Mouse (Mus musculus): ENCODE measurements at regions not wholly inside any gene's neighbourhood (a gene's known extent, or its start where the extent isn't known, plus 50 kb on each side); places are given as distances from the start of the nearest gene placed in this dataset.

GRCm38 (mm10) chr16:70239432-70239941, 74.3 kb upstream of the Gbe1 start:
- H3K4me1 ChIP-seq, result 0 out of 2 replicates have a peak, but pooled peaks cover 6% of the 10 kb centered on the region
- no peaks in the 10 kb centered on the region for H3K9me3 ChIP-seq
- H3K27ac ChIP-seq, result no peak overlapping the region
- WGBS, result 17% methylated on average over 7 of the region's 7 CpGs
- H3K4me3 ChIP-seq, result no peak overlapping the region
- ATAC-seq (ENCODE audit: insufficient number of reproducible peaks, low FRiP score, low TSS enrichment, low read depth), result no peak
- H3K9ac ChIP-seq, result no peak overlapping the region
- no peaks in the 10 kb centered on the region for H3K36me3 ChIP-seq
- no peaks in the 10 kb centered on the region for H3K27me3 ChIP-seq
- no peak overlapping the region for H3K4me2 ChIP-seq

DNA sequence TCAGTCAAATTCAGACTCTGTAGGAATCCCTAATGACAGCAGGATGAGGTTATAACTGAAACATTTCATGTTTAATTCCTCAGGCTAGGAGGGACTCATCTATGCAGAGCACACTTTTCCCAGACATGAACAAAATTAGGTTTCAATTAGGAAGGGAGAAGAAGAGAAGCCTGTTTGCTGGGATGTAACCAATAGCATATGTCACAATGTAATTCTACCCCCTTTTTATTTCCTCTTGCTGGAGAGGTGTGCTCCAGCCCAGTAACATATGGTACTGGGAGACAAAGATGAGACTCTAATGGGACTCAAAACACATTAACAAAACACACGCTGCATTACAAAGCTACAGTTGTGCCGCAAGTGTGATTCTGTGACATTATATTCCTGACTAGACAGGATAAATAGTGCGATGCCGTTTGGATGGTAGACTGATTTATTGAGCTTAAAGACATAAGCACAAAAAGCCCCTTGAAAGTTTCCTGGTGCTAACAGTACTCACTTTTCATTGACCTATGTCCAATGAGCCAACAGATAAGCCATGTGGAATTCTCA, 69.5 kb upstream of the Gbe1 start:
- Histone ChIP-seq H3K27ac (no peak overlapping the region), H3K4me3 (no peak overlapping the region), H3K9me3 (no peaks in the 10 kb centered on the region), H3K9ac (no peak overlapping the region), H3K36me3 (no peaks in the 10 kb centered on the region), H3K4me2 (no peak overlapping the region), H3K4me1 (0 out of 2 replicates have a peak, but pooled peaks cover 4% of the 10 kb centered on the region), H3K27me3 (no peaks in the 10 kb centered on the region)
- ATAC-seq (ENCODE audit: insufficient number of reproducible peaks, low FRiP score, low TSS enrichment, low read depth), result no peak
- WGBS, result 27% methylated on average over 4 of the region's 4 CpGs

DNA sequence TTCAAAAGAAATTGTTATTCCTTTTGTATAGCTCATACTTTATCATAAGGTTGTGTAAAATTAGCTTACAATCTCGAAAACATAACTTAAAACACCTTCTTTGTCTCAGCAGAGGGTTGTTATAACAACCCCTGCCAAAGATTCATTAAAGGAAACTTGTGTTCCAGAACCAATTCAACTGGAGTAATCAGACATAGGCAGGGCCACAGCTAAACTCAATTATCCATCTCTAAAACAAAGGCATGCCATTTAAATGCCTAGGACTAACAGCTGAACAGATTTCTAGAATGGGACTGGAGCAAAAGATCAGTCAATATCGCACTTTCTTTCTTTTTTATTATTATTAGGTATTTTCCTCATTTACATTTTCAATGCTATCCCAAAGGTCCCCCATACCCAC, 68.8 kb upstream of the Gbe1 start:
- Histone ChIP-seq H3K9me3 (no peaks in the 10 kb centered on the region), H3K36me3 (no peaks in the 10 kb centered on the region), H3K27me3 (no peaks in the 10 kb centered on the region), H3K4me2 (no peak overlapping the region), H3K9ac (no peak overlapping the region), H3K4me3 (no peak overlapping the region), H3K27ac (no peak overlapping the region), H3K4me1 (no peaks in the 10 kb centered on the region)
- 71% methylated on average over 2 of the region's 2 CpGs for WGBS
- ATAC-seq (ENCODE audit: insufficient number of reproducible peaks, low FRiP score, low TSS enrichment, low read depth), result no peak

DNA sequence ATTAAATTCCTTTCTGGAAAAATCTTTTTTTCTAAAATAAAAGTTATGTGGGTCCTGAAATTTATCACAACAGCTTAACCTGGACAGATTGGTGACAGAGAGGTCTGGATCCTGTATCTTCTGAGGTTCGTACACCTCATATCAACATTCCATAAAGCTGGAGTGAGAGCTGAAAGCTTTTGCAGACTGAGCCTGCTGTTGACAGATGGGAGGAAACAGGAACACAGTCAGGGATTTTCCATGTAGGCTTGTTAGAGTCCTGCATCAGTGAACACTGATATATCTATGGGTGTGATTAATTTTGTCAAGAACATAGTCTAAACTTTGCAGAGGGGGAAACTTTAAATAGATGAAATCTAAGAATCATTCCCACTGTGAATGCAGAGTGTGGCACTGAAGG, 54.4 kb upstream of the Gbe1 start:
- no peaks in the 10 kb centered on the region for H3K9me3 ChIP-seq
- no peaks in the 10 kb centered on the region for H3K27me3 ChIP-seq
- no peaks in the 10 kb centered on the region for H3K36me3 ChIP-seq
- H3K27ac ChIP-seq, result no peak overlapping the region
- H3K4me2 ChIP-seq, result no peak overlapping the region
- WGBS, result 59% methylated on average over 1 of the region's 1 CpGs
- no peak overlapping the region for H3K9ac ChIP-seq
- ATAC-seq (ENCODE audit: insufficient number of reproducible peaks, low FRiP score, low TSS enrichment, low read depth), result no peak
- H3K4me3 ChIP-seq, result no peak overlapping the region
- no peaks in the 10 kb centered on the region for H3K4me1 ChIP-seq

DNA sequence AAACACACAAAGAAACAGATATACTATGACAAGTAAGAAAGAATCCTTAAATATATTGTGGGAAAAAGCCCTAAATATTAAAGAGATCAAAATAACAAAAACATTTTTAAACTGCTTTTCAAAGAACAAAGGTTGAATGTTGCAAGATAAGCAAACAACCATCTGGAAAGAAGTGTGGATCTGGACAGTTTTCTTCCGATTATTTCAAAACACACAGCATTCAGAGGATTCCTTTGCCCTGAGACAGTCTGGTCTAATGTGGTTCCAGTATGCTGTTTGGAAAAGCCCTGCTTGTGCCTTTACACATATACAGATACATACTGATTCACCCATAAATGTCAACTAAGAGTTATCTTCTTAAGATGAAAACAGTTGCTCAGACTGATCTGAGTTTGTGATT, 53.6 kb upstream of the Gbe1 start:
- Histone ChIP-seq H3K9ac (no peak overlapping the region), H3K36me3 (no peaks in the 10 kb centered on the region), H3K27ac (no peak overlapping the region), H3K9me3 (no peaks in the 10 kb centered on the region), H3K4me1 (no peaks in the 10 kb centered on the region), H3K4me2 (no peak overlapping the region), H3K4me3 (no peak overlapping the region), H3K27me3 (no peaks in the 10 kb centered on the region)
- ATAC-seq (ENCODE audit: insufficient number of reproducible peaks, low FRiP score, low TSS enrichment, low read depth), result no peak
- WGBS, result 52% methylated on average over 1 of the region's 1 CpGs

Data from limb, embryonic 15.5 days (tissue).